Mouse (Mus musculus) heart, embryonic 14.5 days (tissue): ENCODE results near the gene Tssc4. TPM values are rescaled to one million over a fixed set of nuclear protein-coding genes. Genes with fewer than 3 reads are reported as not detected.
A peak's percentile ranks its signal among the peaks of the same experiment; 100 is the strongest.

Experiments used
- ATAC-seq: fragments of 200-750 bp; cut with Nextera tagmentation; 2 replicates; pipeline ENCODE4 v1.8.0; 2017; ENCODE audit warnings: low read depth, moderate TSS enrichment; ENCODE audit not compliant: insufficient number of reproducible peaks, insufficient read depth, low FRiP score
- H3K27ac ChIP-seq, 2 experiments: fragments of 200-500 bp in 1 of 2; fragments of 300-500 bp in 1 of 2; sonication (generic) in 1 of 2; replicated peaks in 1 of 2; 2 replicates each; pipeline ENCODE4 v1.5.1; 2012 to 2014; ENCODE audit warnings: low read depth in 2 of 2, low read length in 2 of 2, control low read depth in 1 of 2, mild to moderate bottlenecking in 1 of 2, mixed read lengths in 1 of 2; ENCODE audit not compliant: control insufficient read depth in 1 of 2, insufficient read depth in 1 of 2
- H3K27me3 ChIP-seq: fragments of 300-500 bp; sonication (generic); 2 replicates; pipeline ENCODE4 v1.6.1; 2014; ENCODE audit warnings: mild to moderate bottlenecking, low read length, control low read depth; ENCODE audit not compliant: control insufficient read depth, insufficient read depth
- H3K36me3 ChIP-seq: fragments of 300-500 bp; sonication (generic); 2 replicates; pipeline ENCODE4 v1.6.1; 2014; ENCODE audit warnings: mild to moderate bottlenecking, control low read depth, low read length, mixed read lengths; ENCODE audit not compliant: control insufficient read depth, insufficient read depth
- H3K4me1 ChIP-seq, 2 experiments: fragments of 200-500 bp in 1 of 2; fragments of 300-500 bp in 1 of 2; sonication (generic) in 1 of 2; 2 replicates each; pipeline ENCODE4 v1.6.1; 2012 to 2014; ENCODE audit warnings: low read length in 2 of 2, control low read depth in 1 of 2, mixed read lengths in 1 of 2; ENCODE audit not compliant: control insufficient read depth in 2 of 2, insufficient read depth in 2 of 2
- H3K4me2 ChIP-seq: fragments of 300-500 bp; sonication (generic); 2 replicates; pipeline ENCODE4 v1.6.1; 2014; ENCODE audit warnings: mild to moderate bottlenecking, low read length
- H3K4me3 ChIP-seq, 2 experiments: fragments of 200-500 bp in 1 of 2; fragments of 300-500 bp in 1 of 2; sonication (generic) in 1 of 2; 2 replicates each; pipeline ENCODE4 v1.5.1; 2012 to 2014; ENCODE audit warnings: low read length in 2 of 2, mild to moderate bottlenecking in 2 of 2, control low read depth in 1 of 2, low read depth in 1 of 2, moderate library complexity in 1 of 2; ENCODE audit not compliant: control insufficient read depth in 1 of 2, insufficient read depth in 1 of 2
- H3K9ac ChIP-seq: fragments of 300-500 bp; sonication (generic); 2 replicates; pipeline ENCODE4 v1.6.1; 2014; ENCODE audit warnings: mild to moderate bottlenecking, low read length
- H3K9me3 ChIP-seq: fragments of 300-500 bp; sonication (generic); 2 replicates; pipeline ENCODE4 v1.6.1; 2016; ENCODE audit warnings: low read length, control low read depth; ENCODE audit not compliant: control insufficient read depth
- WGBS: fragments of 180-500 bp; shearing (Covaris S2); extraction: QIAGEN DNeasy Blood & Tissue Kit; methylation state at CpG from one replicate; pipeline ENCODE4 v1.1.7; 2014; 5-methylcytosine and 5-hydroxymethylcytosine counted together
- polyA plus RNA-seq: library from polyadenylated mRNA; unstranded; fragments of >200 nt; fragmentation: Nextera tagmentation; extraction: Ambion mirVana; gene quantifications from 2 replicates; pipeline ENCODE4 v1.2.1, GENCODE M21; 2014

Gene Tssc4
- polyA plus RNA-seq, 1 experiment from 2014 or later = 41.1 TPM

DNA sequence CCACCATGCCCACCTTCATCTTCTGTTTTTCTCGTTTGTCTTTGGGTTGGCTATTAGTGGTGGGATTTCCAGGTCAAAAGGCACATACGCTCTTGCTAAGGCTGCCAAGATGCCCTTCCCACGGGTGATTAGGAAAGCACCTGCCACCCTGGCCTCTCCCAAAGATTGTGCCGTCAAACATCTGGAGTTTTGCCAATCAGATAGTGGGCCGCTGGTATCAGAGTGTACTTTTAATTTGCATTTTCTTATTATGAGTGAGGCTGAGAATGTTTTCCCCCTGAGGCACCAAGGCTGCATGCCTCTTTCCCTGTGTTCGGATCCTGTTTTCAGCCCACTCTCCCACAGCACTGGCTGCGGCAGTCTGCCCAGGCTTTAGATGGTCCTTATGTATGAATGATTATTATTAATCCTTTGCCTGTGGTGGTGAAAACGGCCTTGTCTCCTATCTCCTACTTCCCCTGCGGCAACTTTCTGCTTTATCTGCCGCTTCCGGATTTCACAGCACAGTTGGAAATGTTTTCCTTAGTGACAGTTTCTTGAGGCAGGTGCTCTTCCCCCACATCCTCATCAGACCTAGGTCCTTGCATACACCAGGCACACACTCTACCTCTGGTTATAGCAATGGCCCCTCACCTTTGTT, 36.3 kb downstream of the Tssc4 start:
- Histone ChIP-seq H3K4me1 (peaks cover 24 to 36% of the 10 kb centered on the region in 2 experiments), H3K9me3 (no peaks in the 10 kb centered on the region), H3K9ac (no peak overlapping the region), H3K36me3 (no peaks in the 10 kb centered on the region), H3K4me2 (no peak overlapping the region), H3K27ac (no peak overlapping the region), H3K4me3 (no peak overlapping the region), H3K27me3 (peaks cover 22% of the 10 kb centered on the region)
- ATAC-seq = no peak
- WGBS = 55% methylated on average over 11 of the region's 11 CpGs

DNA sequence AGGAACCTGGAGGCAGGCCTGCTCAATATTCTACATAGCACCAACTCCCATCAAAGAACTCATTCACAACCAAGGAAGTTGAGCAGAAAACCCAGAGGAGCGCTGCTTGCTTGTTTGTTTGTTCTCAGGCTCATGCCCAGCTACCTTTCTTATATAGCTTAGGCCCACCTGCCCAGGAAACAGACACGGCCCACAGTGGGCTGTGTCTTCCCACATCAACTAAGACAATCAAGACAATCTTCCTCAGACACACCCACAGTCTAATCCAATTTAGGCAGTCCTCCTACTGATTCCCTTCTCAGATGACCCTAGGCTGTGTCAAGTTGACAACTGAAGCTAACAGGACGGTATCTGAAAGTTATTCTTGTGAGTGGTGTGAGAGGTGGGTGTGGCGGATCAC, 37.0 kb downstream of the Tssc4 start, which contains the start of gene Kcnq1:
Gene Kcnq1 (plus strand): TSS at position 301 of the 400 bp plus-strand sequence.
- Histone ChIP-seq H3K27ac (peak within 1 kb of the TSS in 1 of 2 experiments; percentile 99; a peak in 2 of 4 replicates), H3K9me3 (no peaks in the 10 kb centered on the region), H3K4me3 (peak within 1 kb of the TSS; percentile 62 to 72), H3K4me2 (peak within 1 kb of the TSS; percentile 86), H3K36me3 (0 out of 2 replicates have a peak, but pooled peaks cover 3% of the 10 kb centered on the region), H3K9ac (peak within 1 kb of the TSS; percentile 92), H3K27me3 (peaks cover 22% of the 10 kb centered on the region), H3K4me1 (peaks cover 31 to 42% of the 10 kb centered on the region in 2 experiments)
- WGBS = 76% methylated on average over 4 of the region's 4 CpGs
- ATAC-seq = no peak

DNA sequence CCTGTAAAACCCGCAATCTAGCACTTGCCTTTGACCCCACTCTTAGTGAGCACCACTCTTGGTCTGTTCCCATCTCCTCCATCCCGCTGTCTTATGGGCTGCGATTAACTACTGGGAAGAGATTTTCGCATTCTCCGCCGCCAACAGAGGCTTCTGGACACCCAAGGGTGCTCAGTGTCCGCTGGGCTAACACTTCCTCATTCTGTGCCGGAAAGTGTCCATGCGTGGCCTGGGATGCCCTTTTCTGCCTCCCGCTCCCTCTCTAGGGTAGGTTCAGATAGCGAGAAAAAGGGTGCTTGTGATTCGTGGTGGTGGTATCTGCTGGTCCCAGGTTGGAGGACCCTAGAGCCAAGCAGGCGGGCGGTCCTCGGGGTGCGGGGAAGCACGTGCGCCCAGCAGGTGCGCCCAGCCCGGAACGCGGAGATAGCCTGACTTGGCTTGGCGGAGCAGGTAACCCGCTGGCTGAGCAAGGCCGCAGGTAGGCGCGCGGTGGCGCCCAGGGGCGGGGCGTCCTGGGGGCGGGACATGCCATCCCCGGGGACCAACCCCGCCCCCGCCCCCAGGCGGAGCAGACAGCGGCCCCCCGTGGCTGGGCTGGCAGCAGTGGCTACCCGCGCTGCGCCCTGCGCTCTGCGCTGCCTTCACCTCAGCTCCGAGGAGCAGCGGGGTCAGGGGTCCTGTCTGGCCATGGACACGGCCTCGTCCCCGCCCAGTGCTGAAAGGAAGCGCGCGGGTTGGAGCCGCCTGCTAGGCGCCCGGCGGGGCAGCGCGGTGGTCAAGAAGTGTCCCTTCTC, 37.8 kb downstream of the Tssc4 start:
- peak overlapping the region; percentile 62 to 72 for H3K4me3 ChIP-seq
- H3K4me1 ChIP-seq = peaks cover 39 to 51% of the 10 kb centered on the region in 2 experiments
- WGBS = 5% methylated on average over 45 of the region's 57 CpGs
- no peaks in the 10 kb centered on the region for H3K9me3 ChIP-seq
- 0 out of 2 replicates have a peak, but pooled peaks cover 3% of the 10 kb centered on the region for H3K36me3 ChIP-seq
- H3K27me3 ChIP-seq = peaks cover 22% of the 10 kb centered on the region
- peak overlapping the region; percentile 86 for H3K4me2 ChIP-seq
- ATAC-seq = peak; percentile 58
- peak overlapping the region in 1 of 2 experiments; percentile 99; a peak in 2 of 4 replicates for H3K27ac ChIP-seq
- peak overlapping the region; percentile 92 for H3K9ac ChIP-seq

- Histone ChIP-seq H3K9ac (peak overlapping the region; percentile 92), H3K27ac (peak overlapping the region; percentile 70 to 99), H3K4me1 (peaks cover 47 to 61% of the 10 kb centered on the region in 2 experiments), H3K36me3 (0 out of 2 replicates have a peak, but pooled peaks cover 3% of the 10 kb centered on the region), H3K4me2 (peak overlapping the region; percentile 86), H3K4me3 (peak overlapping the region; percentile 62 to 72), H3K27me3 (peaks cover 22% of the 10 kb centered on the region), H3K9me3 (no peaks in the 10 kb centered on the region)
- WGBS = 24% methylated on average over 5 of the region's 5 CpGs
- ATAC-seq = no peak
Observed at GRCm38 (mm10) chr7:143108200-143108599, 39.2 kb downstream of the Tssc4 start.

DNA sequence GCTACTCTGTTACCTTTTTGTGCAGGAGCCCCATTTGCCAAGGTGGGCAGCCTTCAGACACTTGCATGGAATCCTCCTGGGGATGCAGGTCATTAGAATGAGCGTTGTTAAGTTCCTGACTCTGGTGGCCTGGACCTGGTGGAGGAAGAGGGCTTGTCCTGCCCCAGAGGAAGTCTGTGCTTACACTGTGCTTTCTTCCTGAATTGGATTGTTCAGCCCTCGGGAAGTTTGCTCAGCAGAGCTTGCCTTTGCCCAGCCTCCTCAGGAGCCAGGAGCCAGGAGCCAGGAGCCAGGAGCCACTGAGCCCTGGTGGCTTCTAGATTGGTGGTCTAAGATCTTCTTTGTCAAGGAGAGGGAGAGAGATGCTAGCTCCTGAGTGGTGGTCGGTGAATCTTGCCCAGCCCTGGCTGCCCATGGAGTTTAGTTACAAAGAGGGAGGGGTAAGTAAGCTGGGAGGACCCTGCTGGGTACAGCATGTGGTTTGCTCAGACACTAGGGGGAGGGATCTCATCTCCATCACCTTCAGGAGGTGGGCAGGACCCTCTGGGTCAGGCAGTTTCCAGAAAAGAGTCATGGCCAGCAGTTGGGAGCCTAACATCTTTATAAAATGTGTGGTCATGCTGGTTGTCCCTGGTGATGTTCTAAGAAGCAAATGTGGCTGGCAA, 40.1 kb downstream of the Tssc4 start:
- Histone ChIP-seq H3K4me2 (peak overlapping the region; percentile 86), H3K4me3 (peak overlapping the region; percentile 62 to 72), H3K9me3 (0 out of 2 replicates have a peak, but pooled peaks cover under 1% of the 10 kb centered on the region), H3K4me1 (peaks cover 47 to 65% of the 10 kb centered on the region in 2 experiments), H3K9ac (peak overlapping the region; percentile 92), H3K36me3 (0 out of 2 replicates have a peak, but pooled peaks cover 3% of the 10 kb centered on the region), H3K27me3 (peaks cover 22% of the 10 kb centered on the region), H3K27ac (peak overlapping the region; percentile 70 to 99)
- WGBS = 16% methylated on average over 3 of the region's 3 CpGs
- no peak for ATAC-seq

DNA sequence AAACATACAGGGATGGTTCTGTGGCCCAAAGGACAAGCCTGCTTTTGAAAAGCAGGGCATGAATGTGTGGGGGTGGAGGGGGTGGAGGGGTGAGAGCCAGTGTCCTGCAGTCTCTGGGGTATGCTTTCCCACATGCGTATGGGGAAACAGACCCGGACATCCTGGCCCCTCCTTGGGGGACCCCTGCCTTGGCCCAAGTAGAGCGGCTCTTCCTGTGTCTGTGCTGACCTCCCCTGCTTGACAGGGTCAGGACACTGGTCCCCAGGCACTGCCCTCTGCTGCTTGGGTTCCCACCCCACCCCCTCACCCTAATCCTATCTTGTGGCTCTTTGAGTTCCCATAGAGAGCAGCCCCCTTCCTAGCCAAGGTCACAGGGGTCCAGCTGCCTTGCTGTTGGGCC, 40.6 kb downstream of the Tssc4 start:
- Histone ChIP-seq H3K27me3 (peaks cover 22% of the 10 kb centered on the region), H3K4me2 (peak overlapping the region; percentile 86), H3K36me3 (0 out of 2 replicates have a peak, but pooled peaks cover 3% of the 10 kb centered on the region), H3K27ac (peak overlapping the region; percentile 94 to 99), H3K4me3 (peak overlapping the region in 1 of 2 experiments; percentile 72; a peak in 1 of 4 replicates), H3K4me1 (peaks cover 47 to 65% of the 10 kb centered on the region in 2 experiments), H3K9me3 (peaks cover 4% of the 10 kb centered on the region; the same call in 1 of the 2 replicates), H3K9ac (peak overlapping the region; percentile 92)
- whole genome bisulfite sequencing = 69% methylated on average over 2 of the region's 3 CpGs
- ATAC-seq = no peak

GRCm38 (mm10) chr7:143110803-143111202, 41.8 kb downstream of the Tssc4 start:
- H3K27me3 ChIP-seq = peaks cover 21% of the 10 kb centered on the region
- no peak for ATAC-seq
- 85% methylated on average over 1 of the region's 1 CpGs for WGBS
- H3K9ac ChIP-seq = peak overlapping the region; percentile 92
- H3K4me2 ChIP-seq = peak overlapping the region; percentile 86
- no peak overlapping the region for H3K4me3 ChIP-seq
- peaks cover 47 to 60% of the 10 kb centered on the region in 2 experiments for H3K4me1 ChIP-seq
- peaks cover 8% of the 10 kb centered on the region; the same call in 1 of the 2 replicates for H3K9me3 ChIP-seq
- H3K36me3 ChIP-seq = 0 out of 2 replicates have a peak, but pooled peaks cover 3% of the 10 kb centered on the region
- peak overlapping the region; percentile 94 to 99 for H3K27ac ChIP-seq
